Mouse (Mus musculus) testis, adult 2 months (tissue): ENCODE data around the gene Gorasp1.

Source experiments
- CTCF ChIP-seq: fragments of 200-500 bp; IDR thresholded peaks from 2 replicates; pipeline ENCODE4 v1.5.1; 2012; ENCODE audit warnings: low read depth, mild to moderate bottlenecking, inconsistent platforms, low read length, moderate library complexity; ENCODE audit not compliant: control insufficient read depth, insufficient read depth, insufficient replicate concordance
- POLR2A ChIP-seq: fragments of 200-500 bp; IDR thresholded peaks from 2 replicates; pipeline ENCODE4 v1.6.1; 2012; ENCODE audit warnings: low read depth, mild to moderate bottlenecking, inconsistent platforms, low read length, moderate library complexity; ENCODE audit not compliant: control insufficient read depth

DNA sequence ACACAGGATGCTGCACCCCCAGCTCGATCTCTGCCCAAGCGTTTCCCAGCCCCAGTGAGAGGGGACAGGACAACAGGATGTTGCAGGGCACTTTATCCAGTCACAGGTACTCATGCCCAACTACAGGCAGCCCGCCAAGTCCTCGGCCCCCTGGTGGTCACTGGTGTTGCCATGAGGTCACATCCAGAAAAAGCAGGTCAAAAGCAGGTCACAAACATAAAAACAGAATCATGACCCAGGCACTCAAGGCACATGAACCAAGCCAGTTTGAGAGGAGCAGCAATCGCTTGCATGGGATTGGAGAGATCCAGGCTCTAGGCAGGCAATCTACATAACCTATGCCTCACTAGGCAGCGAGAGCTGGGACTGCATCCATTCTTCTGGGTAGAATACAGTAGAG, 32.9 kb upstream of the Gorasp1 start:
- TF ChIP-seq CTCF (peak; percentile 5; the same call in 1 of the 2 replicates), POLR2A (0 out of 2 replicates have a peak, but pooled peaks have one; percentile 17)
